Mouse (Mus musculus) layer of hippocampus, adult 2 months (tissue): ENCODE data around the gene Tsga10. TPM values are rescaled to one million over a fixed set of nuclear protein-coding genes. Genes with fewer than 3 reads are reported as not detected.
"Not testable (repeated sequence)": the region's sequence is repeated elsewhere in the genome, so short reads cannot be mapped to it uniquely, and the experiment has no call there.

Experiments used
- DNase-seq, 2 experiments: peaks; one replicate each; pipeline ENCODE4 v3.0.0; 2022; ENCODE audit warnings: low spot score in 2 of 2
- H3K27ac ChIP-seq: fragments of 200-600 bp; 2 replicates; pipeline ENCODE4 v1.8.1; 2022
- H3K4me3 ChIP-seq: fragments of 200-600 bp; 2 replicates; pipeline ENCODE4 v1.8.1; 2022; ENCODE audit warnings: mild to moderate bottlenecking
- CTCF ChIP-seq: fragments of 200-600 bp; conservative IDR thresholded peaks from 2 replicates; pipeline ENCODE4 v1.8.1; 2022; ENCODE audit warnings: antibody characterized with exemption, mild to moderate bottlenecking, moderate library complexity
- total RNA-seq, 2 experiments: library from RNA; stranded (reverse); gene quantifications; 2 replicates each; pipeline ENCODE4 v1.2.3; 2021

Gene Tsga10
- total RNA-seq, 2 experiments from 2014 or later, result 24.8 to 28.6 TPM

- no peak for TF ChIP-seq CTCF
- Histone ChIP-seq H3K27ac (peak overlapping the region; percentile 79), H3K4me3 (peak overlapping the region; percentile 62)
- DNase-seq, result peak; percentile 73 to 85
Observed at GRCm38 (mm10) chr1:37872131-37873067, 6.2 kb upstream of the Tsga10 start.

- no peak for TF ChIP-seq CTCF
- DNase-seq, result no peak
- peak within 1 kb of the TSS; percentile 62 for H3K4me3 ChIP-seq
- H3K27ac ChIP-seq, result peak within 1 kb of the TSS; percentile 79
Observed at GRCm38 (mm10) chr1:37871704-37872103, 5.5 kb upstream of the Tsga10 start, which contains the start of gene Lipt1. Gene Lipt1, plus strand, starts transcription at chr1:37871738.

GRCm38 (mm10) chr1:37869362-37869761, 3.1 kb upstream of the Tsga10 start:
- no peak for TF ChIP-seq CTCF

GRCm38 (mm10) chr1:37868640-37869039, 2.4 kb upstream of the Tsga10 start:
- no peak for TF ChIP-seq CTCF
- Histone ChIP-seq H3K4me3 (no peak overlapping the region), H3K27ac (no peak overlapping the region)
- no peak for DNase-seq

More at GRCm38 (mm10) chr1:37869362-37869761, 3.1 kb upstream of the Tsga10 start:
- Histone ChIP-seq H3K4me3 (no peak overlapping the region), H3K27ac (no peak overlapping the region)
- DNase-seq, result no peak

- TF ChIP-seq CTCF, result no peak
- no peak overlapping the region for H3K4me3 ChIP-seq
- DNase-seq, result no peak
- no peak overlapping the region for H3K27ac ChIP-seq
Observed at GRCm38 (mm10) chr1:37867684-37868322, 1.6 kb upstream of the Tsga10 start.

GRCm38 (mm10) chr1:37867056-37867455, 827 bp upstream of the Tsga10 start:
- H3K4me3 ChIP-seq, result no peak overlapping the region
- TF ChIP-seq CTCF, result peak; percentile 86
- peak in 1 of 2 experiments; percentile 50 for DNase-seq
- no peak overlapping the region for H3K27ac ChIP-seq

- TF ChIP-seq CTCF, result no peak
- Histone ChIP-seq H3K27ac (peak overlapping the region; percentile 98), H3K4me3 (peak overlapping the region; percentile 86)
- no peak for DNase-seq
Observed at GRCm38 (mm10) chr1:37865401-37866215, 621 bp downstream of the Tsga10 start.

- DNase-seq, result peak; percentile 99
- peak overlapping the region; percentile 98 for H3K27ac ChIP-seq
- TF ChIP-seq CTCF, result peak; percentile 68
- peak overlapping the region; percentile 86 for H3K4me3 ChIP-seq
Observed at GRCm38 (mm10) chr1:37864511-37865400, 1.5 kb downstream of the Tsga10 start.

- DNase-seq, result peak; percentile 32 to 39
- no peak for TF ChIP-seq CTCF
- H3K27ac ChIP-seq, result peak overlapping the region; percentile 85
- H3K4me3 ChIP-seq, result no peak overlapping the region
Observed at GRCm38 (mm10) chr1:37850696-37851095, 15.5 kb downstream of the Tsga10 start.

GRCm38 (mm10) chr1:37846878-37847277, 19.4 kb downstream of the Tsga10 start:
- no peak overlapping the region for H3K27ac ChIP-seq
- TF ChIP-seq CTCF, result no peak
- H3K4me3 ChIP-seq, result no peak overlapping the region
- DNase-seq, result no peak

- Histone ChIP-seq H3K4me3 (no peak overlapping the region), H3K27ac (no peak overlapping the region)
- TF ChIP-seq CTCF, result no peak
- DNase-seq, result no peak
Observed at GRCm38 (mm10) chr1:37831681-37832080, 34.5 kb downstream of the Tsga10 start.

GRCm38 (mm10) chr1:37802291-37802690, 63.9 kb downstream of the Tsga10 start:
- H3K27ac ChIP-seq, H3K4me3 ChIP-seq, DNase-seq: not testable (repeated sequence)
- TF ChIP-seq CTCF, result peak; percentile 67
